Mouse (Mus musculus) liver, postnatal 0 days (tissue): ENCODE data around the gene Zfp410.

Source experiments
- CTCF ChIP-seq: sonication (generic); IDR thresholded peaks from 2 replicates; pipeline ENCODE4 v1.5.1; 2016; ENCODE audit warnings: antibody characterized with exemption, low read depth
- EP300 ChIP-seq: IDR thresholded peaks from 2 replicates; pipeline ENCODE4 v1.6.1; 2016; ENCODE audit warnings: antibody characterized with exemption, low read depth, mild to moderate bottlenecking

- TF ChIP-seq CTCF (no peak), EP300 (no peak)
Observed at GRCm38 (mm10) chr12:84362872-84363271, 46.2 kb downstream of the Zfp410 start.
